Mouse (Mus musculus) neural tube, embryonic 14.5 days (tissue): ENCODE data around the gene Itgb3. TPM values are rescaled to one million over a fixed set of nuclear protein-coding genes. Genes with fewer than 3 reads are reported as not detected.

ENCODE experiments used
- ATAC-seq: fragments of 200-750 bp; cut with Nextera tagmentation; 2 replicates; pipeline ENCODE4 v1.8.0; 2017; ENCODE audit warnings: low read depth, mild to moderate bottlenecking, moderate TSS enrichment, moderate library complexity
- H3K27ac ChIP-seq: fragments of 300-500 bp; sonication (generic); 2 replicates; pipeline ENCODE4 v1.5.1; 2014; ENCODE audit warnings: low read depth, mild to moderate bottlenecking, control low read depth, low read length, moderate library complexity, mixed read lengths
- H3K27me3 ChIP-seq: fragments of 300-500 bp; sonication (generic); 2 replicates; pipeline ENCODE4 v1.6.1; 2014; ENCODE audit warnings: low read length; ENCODE audit not compliant: control insufficient read depth, insufficient read depth
- H3K36me3 ChIP-seq: fragments of 300-500 bp; sonication (generic); 2 replicates; pipeline ENCODE4 v1.6.1; 2014; ENCODE audit warnings: low read length, mixed read lengths; ENCODE audit not compliant: control insufficient read depth, insufficient read depth
- H3K4me1 ChIP-seq: fragments of 300-500 bp; sonication (generic); 2 replicates; pipeline ENCODE4 v1.6.1; 2014; ENCODE audit warnings: low read length; ENCODE audit not compliant: control insufficient read depth, insufficient read depth
- H3K4me2 ChIP-seq: fragments of 300-500 bp; sonication (generic); 2 replicates; pipeline ENCODE4 v1.6.1; 2014; ENCODE audit warnings: mild to moderate bottlenecking, low read depth, low read length, control low read depth
- H3K4me3 ChIP-seq: fragments of 300-500 bp; sonication (generic); 2 replicates; pipeline ENCODE4 v1.5.1; 2014; ENCODE audit warnings: low read depth, low read length, control low read depth, mixed read lengths
- H3K9ac ChIP-seq: fragments of 300-500 bp; sonication (generic); replicated peaks from 2 replicates; pipeline ENCODE4 v1.6.1; 2014; ENCODE audit warnings: low read depth, mild to moderate bottlenecking, control low read depth, low read length, mixed read lengths
- H3K9me3 ChIP-seq: fragments of 300-500 bp; sonication (generic); 2 replicates; pipeline ENCODE4 v1.6.1; 2016; ENCODE audit warnings: low read length; ENCODE audit not compliant: control insufficient read depth
- WGBS: fragments of 180-500 bp; shearing (Covaris S2); extraction: QIAGEN DNeasy Blood & Tissue Kit; methylation state at CpG from one replicate; pipeline ENCODE4 v1.1.7; 2014; 5-methylcytosine and 5-hydroxymethylcytosine counted together
- polyA plus RNA-seq: library from polyadenylated mRNA; unstranded; fragments of >200 nt; fragmentation: Nextera tagmentation; extraction: Ambion mirVana; gene quantifications from 2 replicates; pipeline ENCODE4 v1.2.1, GENCODE M21; 2014

Gene Itgb3
- polyA plus RNA-seq = 0.40 and 0.93 TPM in 2 replicates

DNA sequence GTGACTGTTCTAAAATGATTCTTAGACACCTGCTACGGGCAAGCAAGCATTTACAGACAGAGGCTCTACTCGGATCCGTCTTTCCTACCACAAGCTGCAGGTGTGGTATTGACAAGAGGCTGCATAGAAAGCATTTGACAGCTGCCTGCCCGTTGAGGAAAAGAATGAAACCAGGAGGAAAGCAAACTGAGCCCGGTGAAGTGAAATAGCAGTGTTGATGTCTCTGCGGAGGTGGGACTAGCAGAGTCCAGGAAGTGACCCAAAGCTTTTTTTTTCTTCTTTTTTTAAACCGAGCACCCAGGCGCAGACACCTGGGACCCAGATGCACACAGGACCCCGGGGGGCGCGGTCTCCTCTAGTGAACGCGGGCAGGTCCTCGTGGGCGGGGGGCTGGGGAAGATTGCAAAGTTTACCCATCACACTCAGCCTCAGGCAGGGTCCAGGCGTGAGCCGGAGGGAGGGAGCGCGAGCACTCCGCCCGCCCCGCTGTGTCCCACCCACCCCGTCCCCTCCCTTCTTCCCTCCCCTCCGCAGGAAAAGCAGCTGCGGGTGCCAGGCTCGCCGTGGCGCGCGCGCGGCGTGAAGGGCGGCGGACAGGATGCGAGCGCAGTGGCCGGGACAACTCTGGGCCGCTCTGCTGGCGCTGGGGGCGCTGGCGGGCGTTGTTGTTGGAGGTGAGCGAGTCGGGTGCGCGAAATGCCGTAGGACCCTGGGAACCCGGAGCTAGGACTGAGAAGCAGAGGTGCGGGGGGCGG, at the start of gene Itgb3:
Itgb3 (plus strand) TSS at position 510 of the 755 bp plus-strand sequence.
- ATAC-seq = peak; percentile 90
- Histone ChIP-seq H3K27ac (no peak within 1 kb of the TSS), H3K9me3 (no peaks in the 10 kb centered on the region), H3K27me3 (no peaks in the 10 kb centered on the region; the same call in 1 of the 2 replicates), H3K4me3 (peak within 1 kb of the TSS; percentile 52), H3K9ac (peak within 1 kb of the TSS; percentile 56), H3K4me1 (0 out of 2 replicates have a peak, but pooled peaks cover 5% of the 10 kb centered on the region), H3K36me3 (no peaks in the 10 kb centered on the region), H3K4me2 (peak within 1 kb of the TSS; percentile 87)
- WGBS = under 1% methylated on average over 47 of the region's 51 CpGs

DNA sequence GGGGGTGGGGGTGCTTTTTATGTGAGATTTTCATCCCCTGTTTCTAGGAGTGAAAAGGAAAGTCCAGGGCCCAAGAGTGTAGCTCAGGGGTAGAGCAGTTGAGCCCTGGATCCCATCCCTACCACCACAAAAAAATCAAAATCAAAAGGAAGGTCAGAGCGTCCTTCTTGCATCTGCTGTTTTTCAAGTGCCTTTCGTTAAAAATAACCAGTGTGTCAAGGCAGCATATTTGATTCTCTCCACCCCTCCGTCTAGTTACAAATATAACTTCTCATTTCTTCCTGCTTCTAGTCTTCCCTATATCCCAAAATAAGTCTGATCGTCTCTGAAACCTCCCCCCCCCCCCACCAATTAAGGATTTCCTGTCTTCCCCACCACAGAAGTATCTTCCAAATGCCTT, 49.7 kb upstream of the Itgb3 start:
- Histone ChIP-seq H3K4me3 (no peak overlapping the region), H3K9ac (no peak overlapping the region), H3K36me3 (no peaks in the 10 kb centered on the region), H3K27ac (no peak overlapping the region), H3K4me1 (no peaks in the 10 kb centered on the region), H3K4me2 (no peak overlapping the region), H3K9me3 (no peaks in the 10 kb centered on the region), H3K27me3 (no peaks in the 10 kb centered on the region)
- ATAC-seq = no peak
- WGBS = 95% methylated on average over 4 of the region's 4 CpGs

DNA sequence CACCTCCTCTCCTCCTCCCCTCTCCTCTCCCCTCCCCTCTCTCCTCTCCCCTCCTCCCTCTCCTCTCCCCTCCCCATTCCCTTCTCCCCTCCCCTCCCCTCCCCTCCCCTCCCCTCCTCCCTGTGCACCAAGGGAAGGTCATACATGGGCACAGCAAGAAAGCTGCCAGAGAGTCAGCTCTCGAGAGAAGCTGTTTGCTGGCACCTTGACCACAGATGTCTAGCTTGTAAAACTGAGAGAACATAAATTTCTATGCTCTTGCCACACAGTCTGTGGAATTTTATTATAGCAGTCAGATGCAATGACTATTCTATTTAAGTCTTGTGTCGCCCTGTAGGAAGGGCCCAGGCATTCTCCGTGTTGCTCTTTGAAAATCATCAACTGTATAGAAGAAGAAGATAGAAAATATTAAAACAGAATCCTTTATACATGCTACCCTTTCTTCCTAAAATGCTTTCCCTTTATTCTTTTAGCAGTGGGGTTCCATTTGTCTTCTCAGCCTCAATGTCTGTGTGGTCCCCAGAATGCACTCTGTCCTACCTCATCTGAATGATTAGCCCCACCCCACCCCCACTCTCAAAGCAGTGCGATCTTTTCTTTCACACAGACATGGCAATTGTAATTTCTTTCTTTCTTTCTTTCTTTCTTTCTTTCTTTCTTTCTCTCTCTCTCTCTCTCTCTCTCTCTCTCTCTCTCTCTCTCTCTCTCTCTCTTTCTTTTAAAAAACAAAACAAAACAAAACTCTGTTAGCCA, 49.0 kb upstream of the Itgb3 start:
- 48% methylated on average over 4 of the region's 4 CpGs for WGBS
- ATAC-seq = no peak
- H3K9ac ChIP-seq = no peak overlapping the region
- H3K4me3 ChIP-seq = no peak overlapping the region
- no peak overlapping the region for H3K4me2 ChIP-seq
- H3K9me3 ChIP-seq = no peaks in the 10 kb centered on the region
- no peaks in the 10 kb centered on the region for H3K36me3 ChIP-seq
- H3K27ac ChIP-seq = no peak overlapping the region
- H3K27me3 ChIP-seq = no peaks in the 10 kb centered on the region
- H3K4me1 ChIP-seq = no peaks in the 10 kb centered on the region

DNA sequence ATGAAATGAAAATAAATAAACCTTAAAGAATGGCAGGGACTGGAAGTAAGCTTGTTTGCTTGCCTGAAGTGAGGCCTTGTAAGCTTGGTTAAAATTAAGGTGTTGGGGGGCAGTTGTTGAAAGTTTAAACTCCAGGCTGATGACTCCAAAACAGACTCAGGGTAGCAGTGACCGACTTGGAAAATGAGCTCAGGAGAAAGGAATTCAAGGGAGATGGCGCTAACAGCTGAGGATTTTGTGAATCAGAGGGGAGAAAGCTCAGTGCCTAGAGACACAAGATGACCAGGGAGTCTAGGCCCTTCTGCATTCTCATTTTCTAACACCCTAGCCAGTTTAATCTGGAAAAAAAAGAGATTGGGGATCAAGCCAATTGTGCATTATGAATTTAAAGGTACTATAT, 46.8 kb upstream of the Itgb3 start:
- Histone ChIP-seq H3K4me2 (no peak overlapping the region), H3K36me3 (no peaks in the 10 kb centered on the region), H3K27me3 (no peaks in the 10 kb centered on the region), H3K4me3 (no peak overlapping the region), H3K27ac (no peak overlapping the region), H3K9ac (no peak overlapping the region), H3K4me1 (no peaks in the 10 kb centered on the region), H3K9me3 (no peaks in the 10 kb centered on the region)
- ATAC-seq = no peak
- WGBS = 65% methylated on average over 2 of the region's 2 CpGs

GRCm38 (mm10) chr11:104563496-104563895, 44.3 kb upstream of the Itgb3 start:
- Histone ChIP-seq H3K4me2 (no peak overlapping the region), H3K9me3 (no peaks in the 10 kb centered on the region), H3K9ac (no peak overlapping the region), H3K4me3 (no peak overlapping the region), H3K4me1 (no peaks in the 10 kb centered on the region), H3K27ac (no peak overlapping the region), H3K27me3 (no peaks in the 10 kb centered on the region), H3K36me3 (no peaks in the 10 kb centered on the region)
- 63% methylated on average over 1 of the region's 1 CpGs for WGBS
- ATAC-seq = no peak

DNA sequence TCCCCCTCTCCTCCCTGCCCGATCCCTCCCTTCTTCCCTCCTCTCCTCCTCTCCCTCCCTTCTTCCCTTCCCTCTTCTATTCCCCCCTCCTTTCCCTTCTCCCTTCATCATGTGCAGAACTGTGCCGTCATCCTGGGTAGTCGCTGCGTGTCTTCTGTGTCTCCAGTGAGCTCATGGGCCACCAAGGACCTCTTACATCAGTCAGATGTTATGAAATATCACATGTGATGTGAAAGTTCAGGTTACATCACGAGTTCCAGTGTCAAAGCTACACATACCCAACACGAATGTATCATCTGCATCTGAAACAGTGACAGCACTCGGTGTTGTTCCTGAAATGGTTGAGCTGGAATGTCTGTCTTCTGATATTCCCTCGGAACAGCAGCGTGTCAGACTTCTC, 42.6 kb upstream of the Itgb3 start:
- Histone ChIP-seq H3K4me2 (no peak overlapping the region), H3K36me3 (no peaks in the 10 kb centered on the region), H3K4me3 (no peak overlapping the region), H3K9me3 (no peaks in the 10 kb centered on the region), H3K9ac (no peak overlapping the region), H3K4me1 (no peaks in the 10 kb centered on the region), H3K27me3 (no peaks in the 10 kb centered on the region), H3K27ac (no peak overlapping the region)
- WGBS = 88% methylated on average over 9 of the region's 9 CpGs
- ATAC-seq = no peak

DNA sequence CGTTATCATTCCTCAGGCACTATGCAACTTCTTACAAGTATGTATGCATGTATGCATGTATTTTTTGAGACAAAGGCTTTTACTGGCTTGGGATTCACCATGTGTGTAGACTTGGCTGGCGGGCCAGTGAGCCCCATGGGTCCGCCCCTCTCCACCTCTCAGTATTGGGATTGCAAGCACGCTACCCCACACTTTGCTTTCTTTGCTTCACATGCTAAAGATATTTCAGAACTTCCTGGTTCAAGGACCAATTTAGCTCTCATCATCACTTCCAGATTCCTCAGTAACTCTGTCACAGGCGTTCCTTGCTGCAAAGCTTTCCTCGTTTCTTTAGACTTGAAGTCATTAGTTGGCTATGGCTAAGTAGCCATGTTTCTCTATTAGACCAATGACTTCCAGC, 41.7 kb upstream of the Itgb3 start:
- no peaks in the 10 kb centered on the region for H3K9me3 ChIP-seq
- H3K27me3 ChIP-seq = no peaks in the 10 kb centered on the region
- 92% methylated on average over 6 of the region's 6 CpGs for WGBS
- no peak overlapping the region for H3K4me2 ChIP-seq
- H3K4me1 ChIP-seq = no peaks in the 10 kb centered on the region
- no peaks in the 10 kb centered on the region for H3K36me3 ChIP-seq
- H3K27ac ChIP-seq = no peak overlapping the region
- H3K4me3 ChIP-seq = no peak overlapping the region
- no peak for ATAC-seq
- H3K9ac ChIP-seq = no peak overlapping the region

GRCm38 (mm10) chr11:104566796-104567195, 41.0 kb upstream of the Itgb3 start:
- Histone ChIP-seq H3K27me3 (no peaks in the 10 kb centered on the region), H3K4me3 (no peak overlapping the region), H3K9me3 (no peaks in the 10 kb centered on the region), H3K4me2 (no peak overlapping the region), H3K9ac (no peak overlapping the region), H3K27ac (no peak overlapping the region), H3K4me1 (no peaks in the 10 kb centered on the region), H3K36me3 (no peaks in the 10 kb centered on the region)
- no peak for ATAC-seq
- 82% methylated on average over 2 of the region's 2 CpGs for WGBS

GRCm38 (mm10) chr11:104567736-104568135, 40.1 kb upstream of the Itgb3 start:
- Histone ChIP-seq H3K36me3 (no peaks in the 10 kb centered on the region), H3K9ac (no peak overlapping the region), H3K27ac (no peak overlapping the region), H3K9me3 (no peaks in the 10 kb centered on the region), H3K4me1 (no peaks in the 10 kb centered on the region), H3K27me3 (no peaks in the 10 kb centered on the region), H3K4me2 (no peak overlapping the region), H3K4me3 (no peak overlapping the region)
- 89% methylated on average over 9 of the region's 9 CpGs for WGBS
- no peak for ATAC-seq
